Mouse (Mus musculus) bone marrow macrophage, adult 2 months (primary cell): ENCODE measurements around the gene Tspan12. TPM values are rescaled to one million over a fixed set of nuclear protein-coding genes. Genes with fewer than 3 reads are reported as not detected.
"Not testable (repeated sequence)": the region's sequence is repeated elsewhere in the genome, so short reads cannot be mapped to it uniquely, and the experiment has no call there.

Experiments used
- H3K27ac ChIP-seq: 2 replicates; pipeline ENCODE4 v1.5.1; 2012; ENCODE audit warnings: low read depth, low read length; ENCODE audit not compliant: insufficient read depth
- H3K4me1 ChIP-seq: 2 replicates; pipeline ENCODE4 v1.6.1; 2012; ENCODE audit warnings: low read length; ENCODE audit not compliant: control insufficient read depth, insufficient read depth
- H3K4me3 ChIP-seq: 2 replicates; pipeline ENCODE4 v1.5.1; 2012; ENCODE audit warnings: mild to moderate bottlenecking, low read length, moderate library complexity; ENCODE audit not compliant: insufficient read depth
- CTCF ChIP-seq: IDR thresholded peaks from 2 replicates; pipeline ENCODE4 v1.5.1; 2012; ENCODE audit warnings: low read depth, mild to moderate bottlenecking, low read length, moderate library complexity
- POLR2A ChIP-seq: IDR thresholded peaks from 2 replicates; pipeline ENCODE4 v1.6.1; 2012; ENCODE audit warnings: mild to moderate bottlenecking, low read depth, low read length, borderline replicate concordance
- polyA plus RNA-seq: library from polyadenylated mRNA; stranded (reverse); fragments of >200 nt; gene quantifications from 2 replicates; pipeline ENCODE4 v1.2.4, GENCODE M21; 2012; ENCODE audit not compliant: missing spikeins, insufficient read depth, insufficient read length

Gene Tspan12
- polyA plus RNA-seq: not detected in 2 replicates

- Histone ChIP-seq H3K4me1 (no peaks in the 10 kb centered on the region), H3K4me3 (peak within 1 kb of the TSS; percentile 44), H3K27ac (no peak within 1 kb of the TSS)
- TF ChIP-seq CTCF (no peak), POLR2A (no peak)
Measured at GRCm38 (mm10) chr6:21852344-21852785, at the start of gene Tspan12. Tspan12 (minus strand) TSS chr6:21852515.

GRCm38 (mm10) chr6:21894451-21894850 lies 42.1 kb upstream of the Tspan12 start:
- Histone ChIP-seq H3K4me3 (no peak overlapping the region), H3K4me1 (no peaks in the 10 kb centered on the region), H3K27ac (no peak overlapping the region)
- no peak for TF ChIP-seq CTCF
- TF ChIP-seq POLR2A: no peak

- TF ChIP-seq POLR2A (no peak), CTCF (no peak)
- H3K27ac ChIP-seq: no peak overlapping the region
- H3K4me3 ChIP-seq: no peak overlapping the region
- H3K4me1 ChIP-seq: no peaks in the 10 kb centered on the region
Measured at GRCm38 (mm10) chr6:21889101-21889500, 36.8 kb upstream of the Tspan12 start.

GRCm38 (mm10) chr6:21887971-21888370 lies 35.7 kb upstream of the Tspan12 start:
- H3K4me3 ChIP-seq, H3K27ac ChIP-seq, H3K4me1 ChIP-seq: not testable (repeated sequence)

- TF ChIP-seq POLR2A (no peak), CTCF (no peak)
- Histone ChIP-seq H3K4me1 (no peaks in the 10 kb centered on the region), H3K4me3 (no peak overlapping the region), H3K27ac (no peak overlapping the region)
Measured at GRCm38 (mm10) chr6:21879496-21879895, 27.2 kb upstream of the Tspan12 start.

GRCm38 (mm10) chr6:21867310-21867709 lies 15.0 kb upstream of the Tspan12 start:
- Histone ChIP-seq H3K27ac (no peak overlapping the region), H3K4me3 (no peak overlapping the region), H3K4me1 (no peaks in the 10 kb centered on the region)
- TF ChIP-seq POLR2A (no peak), CTCF (no peak)

GRCm38 (mm10) chr6:21864179-21864578 lies 11.9 kb upstream of the Tspan12 start:
- H3K4me3 ChIP-seq: no peak overlapping the region
- no peak overlapping the region for H3K27ac ChIP-seq
- H3K4me1 ChIP-seq: no peaks in the 10 kb centered on the region
- TF ChIP-seq POLR2A: no peak
- TF ChIP-seq CTCF: no peak

GRCm38 (mm10) chr6:21863561-21863960 lies 11.2 kb upstream of the Tspan12 start:
- Histone ChIP-seq H3K27ac (no peak overlapping the region), H3K4me3 (no peak overlapping the region), H3K4me1 (no peaks in the 10 kb centered on the region)
- TF ChIP-seq CTCF: no peak

GRCm38 (mm10) chr6:21861316-21861715 lies 9.0 kb upstream of the Tspan12 start:
- no peak overlapping the region for H3K4me3 ChIP-seq
- H3K4me1 ChIP-seq: no peaks in the 10 kb centered on the region
- H3K27ac ChIP-seq: no peak overlapping the region
- no peak for TF ChIP-seq POLR2A
- TF ChIP-seq CTCF: no peak

- H3K27ac ChIP-seq: no peak overlapping the region
- no peak overlapping the region for H3K4me3 ChIP-seq
- no peak for TF ChIP-seq POLR2A
- no peaks in the 10 kb centered on the region for H3K4me1 ChIP-seq
Measured at GRCm38 (mm10) chr6:21857843-21858242, 5.5 kb upstream of the Tspan12 start.

GRCm38 (mm10) chr6:21855921-21856320 lies 3.6 kb upstream of the Tspan12 start:
- TF ChIP-seq CTCF (no peak), POLR2A (no peak)
- H3K4me1 ChIP-seq: no peaks in the 10 kb centered on the region
- no peak overlapping the region for H3K4me3 ChIP-seq

More at GRCm38 (mm10) chr6:21855921-21856320, 3.6 kb upstream of the Tspan12 start:
- H3K27ac ChIP-seq: no peak overlapping the region
